Mouse (Mus musculus): ENCODE data around the gene Tmem245. TPM values are rescaled to one million over a fixed set of nuclear protein-coding genes. Genes with fewer than 3 reads are reported as not detected.
A peak's percentile ranks its signal among the peaks of the same experiment; 100 is the strongest.

Gene Tmem245
- total RNA-seq, 2 experiments from 2014 or later, result 48.4 to 52.9 TPM

- DNase-seq, result peak; percentile 96
Measured at GRCm38 (mm10) chr4:56865003-56865511, 82.2 kb downstream of the Tmem245 start, which contains the start of gene Ctnnal1. Ctnnal1 (minus strand) TSS chr4:56865188.

- DNase-seq, result peak; percentile 42 to 69
Measured at GRCm38 (mm10) chr4:56864417-56865001, 82.7 kb downstream of the Tmem245 start.

GRCm38 (mm10) chr4:56864016-56864415 is 83.2 kb downstream of the Tmem245 start:
- no peak for DNase-seq

DNA sequence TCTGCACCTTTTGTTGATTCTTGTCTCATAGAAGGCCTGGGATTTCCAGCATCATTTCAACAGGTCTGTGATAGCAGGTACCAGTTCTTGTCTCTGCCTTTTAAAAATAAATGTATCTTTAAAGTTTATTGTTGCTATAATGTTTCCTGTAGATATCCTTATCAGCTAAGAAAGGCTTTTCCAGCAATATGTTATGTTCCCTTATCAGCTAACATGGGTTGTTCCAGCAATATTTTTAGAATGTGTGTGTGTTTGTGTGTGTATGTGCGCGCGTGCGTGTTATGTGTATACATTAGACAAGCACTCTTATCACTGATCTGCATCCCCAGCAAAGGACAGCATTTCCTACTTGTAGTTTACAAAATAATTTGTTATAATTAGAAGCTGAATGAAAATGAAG is 85.7 kb downstream of the Tmem245 start:
- no peak for DNase-seq

DNA sequence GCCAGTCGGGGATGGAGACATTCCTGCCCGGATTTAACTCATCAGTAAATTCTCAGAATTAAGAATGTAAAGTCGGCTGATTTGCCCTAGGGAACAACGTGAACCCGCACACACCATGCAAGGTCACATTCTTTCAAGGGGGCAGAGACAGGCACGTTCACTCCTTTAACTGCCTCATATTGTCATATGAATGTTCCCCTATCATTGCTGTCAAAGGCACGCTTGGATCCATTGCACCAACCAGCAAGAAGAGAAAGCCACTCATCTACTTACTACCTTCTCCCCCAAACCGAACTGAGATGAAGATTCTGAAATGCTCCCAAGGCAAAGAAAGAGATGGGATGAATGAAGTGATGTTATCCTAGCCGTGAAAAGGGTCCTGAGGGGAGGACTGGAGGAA is 88.5 kb downstream of the Tmem245 start:
- no peak for DNase-seq

DNA sequence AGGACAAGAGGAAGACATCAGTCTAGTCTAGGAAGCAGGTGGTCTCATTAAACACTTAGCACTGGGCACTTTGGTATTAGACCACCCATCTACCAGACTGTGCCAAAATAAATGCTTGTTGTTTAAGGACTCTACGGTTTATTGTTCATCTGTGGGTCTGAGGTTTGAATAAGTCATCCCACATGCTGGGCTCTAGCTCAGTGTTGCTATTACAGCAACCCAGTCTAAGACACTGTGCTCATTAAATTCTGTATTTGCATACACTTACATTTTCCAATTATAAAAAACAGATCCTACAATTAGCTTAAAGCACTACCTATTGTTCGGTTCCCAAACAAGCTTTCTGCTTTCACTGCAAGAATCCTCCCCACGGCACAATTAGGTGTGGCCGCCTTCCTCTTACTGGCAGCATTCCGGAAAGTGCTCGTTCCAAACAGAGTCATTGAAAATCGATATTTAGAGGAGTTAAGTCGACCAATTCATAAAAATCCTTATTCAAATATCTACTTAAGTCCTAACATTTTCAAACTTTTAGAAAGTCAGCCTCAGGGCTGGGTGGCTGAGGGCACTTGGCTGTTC is 90.8 kb downstream of the Tmem245 start:
- DNase-seq, result no peak

- DNase-seq, result no peak
Measured at GRCm38 (mm10) chr4:56855935-56856334, 91.3 kb downstream of the Tmem245 start.

DNA sequence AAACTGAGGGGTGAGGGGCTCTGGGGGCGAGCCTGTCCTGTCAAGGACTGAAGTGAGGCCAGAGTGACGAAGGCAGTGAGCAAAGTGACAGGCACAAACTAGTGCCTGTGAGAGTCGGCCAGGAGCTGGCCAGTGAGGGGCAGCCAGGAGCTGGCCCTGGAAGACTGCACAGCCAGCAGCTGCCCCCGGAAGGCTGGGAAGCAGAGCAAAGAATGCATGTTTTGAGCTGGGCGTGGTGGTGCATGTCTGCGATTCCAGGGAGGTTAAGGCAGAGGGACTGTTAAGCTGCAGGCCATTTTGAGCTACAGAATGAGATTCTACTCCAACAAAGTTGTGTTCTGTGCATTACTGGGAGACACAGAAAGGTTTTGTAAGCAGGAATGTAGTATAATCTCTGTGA is 96.5 kb downstream of the Tmem245 start:
- DNase-seq, result peak in 1 of 2 experiments; percentile 12

- DNase-seq, result no peak
Measured at GRCm38 (mm10) chr4:56848044-56848443, 99.2 kb downstream of the Tmem245 start.

DNA sequence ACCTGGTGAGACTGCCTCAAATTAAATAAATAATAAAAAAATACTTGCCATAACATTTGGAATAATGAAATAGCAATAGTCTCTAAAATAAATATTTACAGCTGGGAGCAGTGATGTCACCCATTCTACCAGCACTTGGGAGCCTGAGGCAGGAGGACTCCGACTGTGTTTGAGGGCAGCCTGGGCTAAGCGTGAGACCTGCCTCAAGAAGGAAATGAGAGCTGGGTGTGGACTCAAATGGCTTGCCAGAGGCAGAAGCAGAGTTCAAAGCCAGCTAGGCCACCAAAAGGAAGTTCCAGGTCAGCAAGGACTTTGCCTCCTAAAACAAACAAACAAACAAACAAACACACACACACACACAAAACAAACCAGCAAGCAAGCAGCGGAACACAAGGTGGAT is 99.8 kb downstream of the Tmem245 start:
- no peak for DNase-seq

GRCm38 (mm10) chr4:56845896-56846533 is 101.2 kb downstream of the Tmem245 start:
- DNase-seq, result no peak

DNA sequence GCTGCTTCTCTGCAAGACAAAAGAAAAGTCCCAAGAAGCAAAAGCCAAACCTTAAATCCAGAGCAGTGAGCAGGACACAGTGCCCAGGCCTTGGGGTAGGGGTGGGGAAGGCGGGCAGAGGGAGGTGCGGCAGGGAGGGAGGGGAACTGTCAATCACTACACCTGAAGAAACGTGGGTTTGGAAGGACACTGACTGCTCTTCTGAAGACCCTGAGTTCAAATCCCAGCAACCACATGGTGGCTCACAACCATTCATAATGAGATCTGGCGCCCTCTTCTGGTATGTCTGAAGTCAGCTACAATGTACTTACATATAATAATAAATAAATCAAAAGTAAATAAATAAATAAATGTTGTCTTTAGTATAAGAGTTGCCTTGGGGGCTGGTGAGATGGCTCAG is 102.3 kb downstream of the Tmem245 start:
- DNase-seq, result no peak

- no peak for DNase-seq
Measured at GRCm38 (mm10) chr4:56843963-56844362, 103.3 kb downstream of the Tmem245 start.

- no peak for DNase-seq
Measured at GRCm38 (mm10) chr4:56842501-56842900, 104.7 kb downstream of the Tmem245 start.

DNA sequence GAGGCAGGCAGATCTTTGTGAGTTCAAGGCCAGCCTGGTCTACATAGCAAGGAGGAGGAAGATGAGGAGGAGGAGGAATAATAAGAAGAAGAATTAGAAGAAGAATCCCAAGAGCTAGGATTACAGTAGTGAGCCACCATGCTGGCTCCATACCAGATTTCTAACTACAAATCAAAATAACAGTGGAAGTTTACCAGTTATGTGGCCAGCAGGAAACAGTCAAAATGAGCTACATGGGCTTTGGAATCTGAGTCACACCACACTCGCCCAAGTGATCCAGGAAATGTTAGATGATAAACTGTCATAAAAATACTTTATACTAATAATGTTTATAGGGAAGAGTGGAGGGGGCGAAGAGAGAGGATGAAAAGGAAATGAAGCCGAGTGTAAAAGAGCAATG is 106.9 kb downstream of the Tmem245 start:
- DNase-seq, result no peak

DNA sequence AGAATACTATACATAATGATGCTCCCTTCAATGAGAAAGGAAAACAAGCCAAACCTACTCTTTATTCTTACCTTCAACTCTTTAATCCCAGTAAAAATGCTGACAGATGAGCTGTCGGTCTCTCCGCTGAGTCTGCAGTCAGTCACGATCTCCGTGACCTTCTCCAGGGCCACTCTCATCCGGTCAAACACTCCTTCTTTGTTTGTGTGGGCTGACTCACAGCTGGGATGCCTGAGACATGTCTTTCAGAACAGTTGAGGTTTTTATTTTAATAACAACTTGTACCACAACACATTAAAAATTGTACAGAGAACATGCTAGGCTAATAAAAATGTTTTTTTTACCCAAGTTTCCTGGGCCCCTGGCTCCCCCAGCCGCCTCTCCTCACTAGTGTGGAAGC is 109.6 kb downstream of the Tmem245 start:
- peak; percentile 56 to 71 for DNase-seq

DNA sequence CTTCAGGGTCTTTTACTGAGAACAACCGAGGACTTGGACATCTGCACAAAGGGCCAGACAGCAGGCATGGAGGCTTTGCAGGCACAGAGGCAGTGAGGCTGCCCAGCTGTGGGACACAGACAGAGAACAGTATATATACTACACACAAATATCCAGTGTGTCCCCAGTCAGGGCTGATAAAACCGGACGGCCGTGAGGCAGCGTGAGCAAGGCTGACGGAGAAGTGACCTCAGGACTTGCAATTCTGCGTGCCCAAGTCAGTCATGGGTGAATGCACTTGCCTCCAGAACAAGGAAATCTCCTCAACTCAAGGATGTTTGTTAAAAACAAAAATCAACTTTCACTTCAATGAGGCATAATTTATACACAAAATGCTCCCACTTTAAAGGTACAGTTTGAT is 115.2 kb downstream of the Tmem245 start:
- peak in 1 of 2 experiments; percentile 44 for DNase-seq

GRCm38 (mm10) chr4:56831013-56831609 is 116.1 kb downstream of the Tmem245 start:
- DNase-seq, result no peak

GRCm38 (mm10) chr4:56829511-56829921 is 117.7 kb downstream of the Tmem245 start:
- DNase-seq, result peak; percentile 13 to 16

- no peak for DNase-seq
Measured at GRCm38 (mm10) chr4:56828932-56829331, 118.3 kb downstream of the Tmem245 start.

- DNase-seq, result peak; percentile 56 to 78
Measured at GRCm38 (mm10) chr4:56824231-56824630, 123.0 kb downstream of the Tmem245 start.

DNA sequence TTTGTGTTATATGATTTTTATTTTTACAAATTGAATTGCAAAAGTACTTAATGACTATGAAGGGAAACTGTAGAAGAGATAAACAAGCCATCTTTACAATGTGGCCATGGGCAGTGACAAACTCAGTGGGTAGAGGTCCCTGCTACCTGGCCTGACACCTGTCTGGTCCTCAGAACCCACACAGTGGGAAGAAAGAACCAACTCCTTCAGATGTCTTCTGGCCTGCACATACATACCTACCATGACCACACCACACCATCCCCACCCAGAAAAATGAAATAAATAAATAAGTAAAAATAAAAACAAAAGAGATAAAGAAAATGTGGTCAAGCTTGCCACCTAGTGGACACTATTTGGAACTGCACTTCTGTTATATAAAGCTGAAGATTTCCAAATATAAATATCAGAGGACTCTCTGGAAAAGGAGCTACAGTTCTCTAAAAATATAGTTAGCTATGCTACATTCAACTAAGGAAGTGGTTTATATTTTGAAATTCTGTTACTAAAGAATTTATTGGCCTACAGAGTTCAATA is 127.2 kb downstream of the Tmem245 start:
- no peak for DNase-seq
